Mouse (Mus musculus) embryo, embryonic 10 days (tissue): Measurements from ENCODE around the gene Evi2b.

ENCODE experiments used
- DNase-seq: peaks from one replicate; pipeline ENCODE4 v3.0.0-alpha.2; 2015; ENCODE audit warnings: low spot score

The Evi2b gene

GRCm38 (mm10) chr11:79521930-79522329 is 1.6 kb downstream of the Evi2b start:
- no peak for DNase-seq

GRCm38 (mm10) chr11:79520772-79521171 is 2.8 kb downstream of the Evi2b start:
- DNase-seq = no peak

GRCm38 (mm10) chr11:79519878-79520291 is 3.7 kb downstream of the Evi2b start:
- DNase-seq = no peak

GRCm38 (mm10) chr11:79519299-79519698 is 4.3 kb downstream of the Evi2b start:
- DNase-seq = no peak

DNA sequence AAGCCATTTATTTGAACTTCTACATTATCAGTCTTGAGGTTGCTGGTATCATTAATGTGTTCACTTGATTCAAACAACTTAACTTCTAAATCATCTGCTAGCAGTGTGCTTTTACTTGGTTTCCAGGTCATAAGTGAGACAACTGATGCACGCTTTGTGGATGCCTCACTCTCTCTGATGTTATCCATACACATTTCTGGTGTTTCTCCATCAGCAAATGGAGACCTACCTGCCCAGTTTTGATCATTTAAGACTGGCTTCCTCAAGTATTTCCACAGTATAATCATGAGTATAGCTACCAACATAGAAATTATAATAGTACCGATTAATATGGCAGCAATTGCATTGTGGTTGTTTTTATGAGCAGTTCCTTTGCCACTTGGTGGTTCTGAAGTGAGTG is 7.8 kb downstream of the Evi2b start:
- DNase-seq = no peak

DNA sequence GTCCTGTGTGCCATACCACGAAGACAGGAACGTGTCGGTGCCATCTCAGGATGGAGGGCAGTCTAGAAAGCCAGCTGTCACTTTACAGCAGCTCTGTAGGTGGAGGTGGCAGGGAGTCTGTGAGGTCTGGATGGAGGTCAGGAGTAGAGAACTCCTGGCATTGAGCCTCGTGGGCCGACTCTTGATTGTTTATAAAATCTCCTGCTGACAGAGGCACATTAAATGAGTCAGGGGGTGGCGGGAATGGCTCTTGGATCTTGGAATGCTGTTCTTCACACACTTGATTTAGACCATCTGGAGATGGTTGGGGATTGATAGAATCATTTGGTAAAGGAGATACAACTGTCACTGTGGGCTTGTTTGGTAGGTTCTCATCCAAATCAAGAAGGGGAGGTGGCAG is 8.2 kb downstream of the Evi2b start:
- no peak for DNase-seq

- no peak for DNase-seq
These were observed 11.6 kb downstream of the Evi2b start for GRCm38 (mm10) chr11:79511970-79512369.

DNA sequence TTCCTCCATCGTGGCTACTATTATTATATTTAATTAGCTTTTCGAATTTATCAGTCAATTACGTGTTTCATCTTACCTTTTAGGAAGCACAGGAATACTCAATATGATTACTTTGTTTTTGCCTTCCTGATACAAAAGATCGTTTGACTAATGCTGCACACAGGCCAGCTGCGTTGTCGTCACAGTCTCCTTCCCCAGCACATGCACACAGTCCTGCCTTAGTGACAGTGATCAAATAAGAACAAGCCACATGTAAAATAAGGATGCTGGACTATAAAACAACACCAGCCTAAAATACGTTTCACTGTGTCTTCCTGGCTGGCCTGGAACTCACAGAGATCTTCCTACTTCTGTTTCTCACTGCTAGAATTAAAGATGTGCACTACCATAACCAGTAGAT is 19.1 kb downstream of the Evi2b start:
- DNase-seq = no peak

DNA sequence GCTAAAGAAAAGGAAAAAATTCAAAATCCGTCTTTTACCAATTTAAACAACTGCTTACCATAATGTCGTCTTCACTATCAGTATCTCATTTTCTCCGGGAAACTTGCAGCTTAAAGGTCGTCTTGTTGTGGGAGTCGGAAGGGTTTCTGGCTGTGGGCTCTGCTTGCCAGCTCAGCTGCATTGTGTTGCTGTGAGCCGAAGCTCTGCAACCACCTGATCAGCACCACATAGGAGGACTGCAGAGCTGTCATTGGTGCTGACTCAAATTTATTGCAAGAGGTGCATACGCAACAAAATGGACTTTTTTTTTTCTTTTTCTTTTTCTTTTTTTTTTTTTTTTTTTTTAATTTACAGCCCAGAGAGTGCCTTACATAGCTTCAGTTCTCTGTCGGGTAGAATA is 19.7 kb downstream of the Evi2b start, which contains the start of gene Omg:
Gene Omg (minus strand): TSS at position 240 of the 400 bp plus-strand sequence.
- DNase-seq = no peak

DNA sequence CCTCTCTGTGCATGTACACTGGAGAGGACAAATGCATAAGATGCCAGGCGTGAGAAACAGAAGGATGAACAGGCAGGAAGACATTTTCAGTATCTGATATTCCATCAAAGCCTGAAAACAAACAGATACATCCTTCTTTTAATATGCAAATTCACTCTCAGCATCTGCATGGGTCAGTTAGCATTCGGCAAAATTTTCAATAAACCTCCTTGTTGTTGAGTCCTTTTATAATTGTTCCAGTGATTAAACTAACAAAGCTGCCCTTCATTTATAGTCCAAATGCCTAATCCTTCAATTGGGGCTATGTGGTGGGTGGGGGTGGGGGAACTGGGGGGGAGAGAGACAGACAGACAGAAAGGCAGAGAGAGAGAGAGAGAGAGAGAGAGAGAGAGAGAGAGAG is 20.6 kb downstream of the Evi2b start:
- DNase-seq = no peak

- DNase-seq = no peak
These were observed 28.4 kb downstream of the Evi2b start for GRCm38 (mm10) chr11:79494976-79495800.

- no peak for DNase-seq
These were observed 38.8 kb downstream of the Evi2b start for GRCm38 (mm10) chr11:79484721-79485120.

DNA sequence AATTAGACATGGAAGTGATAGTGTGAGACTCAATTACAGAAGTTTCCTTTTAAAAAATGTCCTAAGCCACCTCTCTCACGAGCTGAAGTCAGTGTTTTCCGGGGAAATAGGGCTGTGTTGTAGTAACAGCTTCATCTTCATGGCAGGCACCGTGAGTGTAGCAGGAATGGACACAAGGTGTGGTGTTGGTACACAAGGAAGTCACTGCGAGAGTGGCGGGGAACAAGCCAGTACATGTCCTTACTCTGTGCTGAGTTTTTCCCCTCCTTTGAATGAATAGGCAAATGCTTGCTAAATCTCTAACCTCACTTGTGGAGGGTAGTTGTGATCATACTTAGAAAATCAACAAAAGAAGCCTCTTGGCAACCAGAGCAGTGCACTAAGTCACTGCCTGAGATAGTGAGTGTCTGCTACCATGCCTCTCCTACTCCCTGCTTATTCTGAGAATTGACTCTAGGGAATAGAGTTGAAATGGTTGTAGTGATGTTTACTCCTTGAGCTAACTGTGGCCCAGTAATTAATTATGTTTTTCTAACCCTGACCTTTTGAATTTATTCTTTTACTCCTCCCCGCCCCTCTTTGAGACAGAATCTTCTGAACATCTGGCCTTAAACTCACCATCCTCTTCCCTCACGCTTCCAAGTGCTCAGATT is 39.6 kb downstream of the Evi2b start:
- DNase-seq = no peak

GRCm38 (mm10) chr11:79483392-79483791 is 40.2 kb downstream of the Evi2b start:
- DNase-seq = no peak

DNA sequence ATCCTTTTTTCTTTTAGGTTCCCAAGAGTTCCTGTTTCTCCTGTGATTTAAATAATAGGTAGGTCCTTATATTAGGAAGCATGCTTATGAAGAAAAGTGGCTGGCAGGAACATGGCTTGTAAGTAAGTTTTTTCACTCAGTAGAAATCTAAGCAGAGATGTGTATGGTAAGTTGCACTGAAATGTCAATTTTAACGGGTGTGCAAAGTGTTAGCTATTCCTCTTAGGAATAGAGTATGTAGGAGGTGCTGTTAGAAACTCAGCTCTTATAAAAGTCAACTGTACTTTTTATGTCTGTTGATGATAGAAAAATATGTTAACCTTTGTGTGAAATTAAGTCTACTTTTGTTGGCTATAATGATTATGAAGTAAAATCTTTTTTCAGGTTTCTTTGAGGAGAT is 55.5 kb downstream of the Evi2b start:
- no peak for DNase-seq
